Mouse (Mus musculus) hindbrain, embryonic 14.5 days (tissue): Measurements from ENCODE around the gene Fbxl17. TPM values are rescaled to one million over a fixed set of nuclear protein-coding genes. Genes with fewer than 3 reads are reported as not detected.

Experiments
- ATAC-seq: fragments of 200-750 bp; cut with Nextera tagmentation; 2 replicates; pipeline ENCODE4 v1.8.0; 2017; ENCODE audit warnings: moderate number of reproducible peaks, mild to moderate bottlenecking, moderate TSS enrichment, moderate library complexity; ENCODE audit not compliant: low FRiP score
- DNase-seq: peaks from one replicate; pipeline ENCODE4 v3.0.0-alpha.2; 2015; ENCODE audit warnings: low spot score
- H3K27ac ChIP-seq: fragments of 300-500 bp; sonication (generic); 2 replicates; pipeline ENCODE4 v1.5.1; 2014; ENCODE audit warnings: mild to moderate bottlenecking, moderate library complexity
- H3K27me3 ChIP-seq: fragments of 300-500 bp; sonication (generic); 2 replicates; pipeline ENCODE4 v1.6.1; 2014; ENCODE audit warnings: mild to moderate bottlenecking, low read length, mixed read lengths; ENCODE audit not compliant: control insufficient read depth, insufficient read depth
- H3K36me3 ChIP-seq: fragments of 300-500 bp; sonication (generic); replicated peaks from 2 replicates; pipeline ENCODE4 v1.6.1; 2014; ENCODE audit not compliant: control insufficient read depth, insufficient read depth
- H3K4me1 ChIP-seq: fragments of 300-500 bp; sonication (generic); replicated peaks from 2 replicates; pipeline ENCODE4 v1.6.1; 2014; ENCODE audit warnings: antibody characterized with exemption, low read length, mixed read lengths; ENCODE audit not compliant: control insufficient read depth, insufficient read depth
- H3K4me2 ChIP-seq: fragments of 300-500 bp; sonication (generic); replicated peaks from 2 replicates; pipeline ENCODE4 v1.6.1; 2014; ENCODE audit warnings: mild to moderate bottlenecking, moderate library complexity
- H3K4me3 ChIP-seq: fragments of 300-500 bp; sonication (generic); replicated peaks from 2 replicates; pipeline ENCODE4 v1.5.1; 2014; ENCODE audit warnings: mild to moderate bottlenecking, low read length
- H3K9ac ChIP-seq: fragments of 300-500 bp; sonication (generic); 2 replicates; pipeline ENCODE4 v1.6.1; 2014
- H3K9me3 ChIP-seq: fragments of 300-500 bp; sonication (generic); 2 replicates; pipeline ENCODE4 v1.6.1; 2016; ENCODE audit warnings: low read length; ENCODE audit not compliant: control insufficient read depth
- WGBS: fragments of 180-500 bp; shearing (Covaris S2); extraction: QIAGEN DNeasy Blood & Tissue Kit; methylation state at CpG from one replicate; pipeline ENCODE4 v1.1.7; 2014; 5-methylcytosine and 5-hydroxymethylcytosine counted together
- polyA plus RNA-seq: library from polyadenylated mRNA; unstranded; fragments of >200 nt; fragmentation: Nextera tagmentation; extraction: Ambion mirVana; gene quantifications from 2 replicates; pipeline ENCODE4 v1.2.1, GENCODE M21; 2014

Gene Fbxl17
- polyA plus RNA-seq, 1 experiment from 2014 or later: 14.5 TPM

DNA sequence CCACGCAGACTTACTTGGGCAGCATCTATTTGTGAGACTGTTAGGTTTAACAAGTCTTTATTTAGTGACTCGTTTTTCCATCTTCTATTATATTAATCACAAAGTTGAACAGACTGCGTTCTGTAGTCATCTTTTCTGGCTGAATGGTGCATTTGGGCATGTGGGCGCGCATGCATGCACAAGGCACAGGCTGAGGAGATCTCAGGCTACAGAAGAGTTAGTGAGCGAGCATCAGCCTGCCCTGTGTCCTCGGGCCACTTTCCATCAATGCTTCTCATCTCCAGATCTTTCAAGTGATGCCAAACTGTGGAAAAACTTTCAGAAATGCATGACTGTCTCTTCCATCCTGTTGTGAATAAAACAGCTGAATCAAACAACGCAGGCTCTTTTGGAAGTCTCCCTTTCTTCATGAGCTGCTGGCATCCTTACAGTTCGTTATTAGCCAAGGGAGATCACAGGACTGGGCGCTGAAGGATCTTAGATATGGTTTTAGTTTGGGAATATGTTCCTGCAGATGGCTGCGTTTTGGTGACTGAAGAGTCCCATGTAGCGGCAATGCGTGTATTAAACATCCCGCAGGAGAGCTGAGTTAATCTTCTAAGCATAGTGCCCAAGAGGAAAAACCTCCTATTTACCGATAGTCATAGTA is 442.0 kb downstream of the Fbxl17 start:
- no peaks in the 10 kb centered on the region for H3K27me3 ChIP-seq
- no peaks in the 10 kb centered on the region for H3K9me3 ChIP-seq
- H3K4me2 ChIP-seq: no peak overlapping the region
- no peaks in the 10 kb centered on the region for H3K36me3 ChIP-seq
- DNase-seq (no peak), ATAC-seq (no peak)
- peaks cover 4% of the 10 kb centered on the region; the same call in 1 of the 2 replicates for H3K4me1 ChIP-seq
- 81% methylated on average over 15 of the region's 15 CpGs for WGBS
- no peak overlapping the region for H3K9ac ChIP-seq
- H3K4me3 ChIP-seq: no peak overlapping the region
- H3K27ac ChIP-seq: no peak overlapping the region

DNA sequence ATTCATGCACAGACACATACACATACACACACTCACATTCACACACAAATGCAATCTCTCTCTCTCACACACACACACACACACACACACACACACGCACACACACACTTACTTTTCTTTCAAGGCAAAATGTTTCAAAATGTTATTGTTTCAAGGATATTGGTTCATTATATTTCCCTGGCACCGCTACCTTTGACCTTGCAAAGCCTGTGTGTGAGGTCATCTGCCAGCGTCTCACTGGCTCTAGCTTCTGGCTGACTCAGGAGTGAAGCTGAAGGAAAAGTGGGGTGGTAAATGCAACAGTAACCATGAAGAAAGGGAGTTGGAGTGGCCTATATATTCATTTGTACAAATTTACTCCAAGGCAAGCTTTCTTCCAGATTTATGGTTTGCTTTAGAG is 442.8 kb downstream of the Fbxl17 start:
- DNase-seq (no peak), ATAC-seq (no peak)
- 90% methylated on average over 3 of the region's 3 CpGs for WGBS
- H3K4me3 ChIP-seq: no peak overlapping the region
- no peaks in the 10 kb centered on the region for H3K36me3 ChIP-seq
- no peak overlapping the region for H3K4me2 ChIP-seq
- H3K9ac ChIP-seq: no peak overlapping the region
- no peak overlapping the region for H3K27ac ChIP-seq
- H3K4me1 ChIP-seq: peaks cover 4% of the 10 kb centered on the region; the same call in 1 of the 2 replicates
- no peaks in the 10 kb centered on the region for H3K27me3 ChIP-seq
- no peaks in the 10 kb centered on the region for H3K9me3 ChIP-seq

DNA sequence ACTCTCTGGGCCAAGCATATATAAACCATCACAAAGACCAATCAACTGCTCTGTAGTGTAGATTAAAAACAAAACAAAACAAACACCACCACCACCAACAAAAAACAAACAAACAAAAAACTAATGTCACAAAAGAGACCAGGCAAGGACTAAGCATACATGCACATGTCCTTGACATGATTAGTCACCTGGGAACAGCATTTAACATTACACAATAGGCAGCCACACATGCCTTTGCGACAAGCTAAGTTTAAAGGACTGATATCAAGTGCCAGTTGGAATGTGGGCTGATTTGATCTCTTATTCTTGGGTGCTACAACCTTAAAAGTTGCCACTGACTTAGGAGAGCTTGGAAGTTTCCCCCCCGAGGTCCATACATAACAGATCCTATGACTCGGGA is 446.5 kb downstream of the Fbxl17 start:
- H3K4me3 ChIP-seq: no peak overlapping the region
- H3K36me3 ChIP-seq: no peaks in the 10 kb centered on the region
- H3K27ac ChIP-seq: no peak overlapping the region
- 89% methylated on average over 3 of the region's 3 CpGs for WGBS
- H3K9me3 ChIP-seq: no peaks in the 10 kb centered on the region
- H3K4me2 ChIP-seq: no peak overlapping the region
- no peaks in the 10 kb centered on the region for H3K4me1 ChIP-seq
- no peaks in the 10 kb centered on the region for H3K27me3 ChIP-seq
- no peak overlapping the region for H3K9ac ChIP-seq
- ATAC-seq (no peak), DNase-seq (no peak)

DNA sequence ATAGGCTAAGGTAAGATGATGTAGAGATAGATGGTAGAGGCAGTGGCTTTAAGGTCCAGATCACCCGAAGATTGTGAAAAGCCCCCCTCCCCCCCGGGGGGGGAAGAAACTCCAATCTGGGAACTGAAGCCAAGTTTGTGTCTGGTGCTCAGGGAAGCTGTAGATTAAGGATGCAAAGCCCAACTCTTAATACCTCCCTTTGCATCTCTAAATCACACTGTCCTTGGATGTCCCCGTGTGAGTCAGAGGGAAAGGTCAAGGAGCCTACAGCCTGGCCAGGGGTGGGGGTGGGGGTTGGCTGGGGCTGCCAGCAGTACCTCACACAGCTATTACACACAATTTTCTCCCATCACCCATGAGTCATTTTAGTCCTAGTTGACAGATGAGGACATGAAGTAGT is 453.4 kb downstream of the Fbxl17 start:
- H3K9me3 ChIP-seq: peaks cover 1% of the 10 kb centered on the region; the same call in 1 of the 2 replicates
- no peaks in the 10 kb centered on the region for H3K36me3 ChIP-seq
- no peak for DNase-seq
- no peaks in the 10 kb centered on the region for H3K27me3 ChIP-seq
- no peak overlapping the region for H3K4me2 ChIP-seq
- 0 out of 2 replicates have a peak, but pooled peaks cover 7% of the 10 kb centered on the region for H3K4me1 ChIP-seq
- no peak for ATAC-seq
- H3K27ac ChIP-seq: no peak overlapping the region
- no peak overlapping the region for H3K4me3 ChIP-seq
- WGBS: 60% methylated on average over 3 of the region's 3 CpGs
- no peak overlapping the region for H3K9ac ChIP-seq

GRCm38 (mm10) chr17:63045297-63045696 is 454.5 kb downstream of the Fbxl17 start:
- 0 out of 2 replicates have a peak, but pooled peaks cover 7% of the 10 kb centered on the region for H3K4me1 ChIP-seq
- 75% methylated on average over 13 of the region's 13 CpGs for WGBS
- no peak overlapping the region for H3K4me3 ChIP-seq
- H3K36me3 ChIP-seq: no peaks in the 10 kb centered on the region
- H3K4me2 ChIP-seq: no peak overlapping the region
- no peaks in the 10 kb centered on the region for H3K27me3 ChIP-seq
- H3K9me3 ChIP-seq: peaks cover 12% of the 10 kb centered on the region
- DNase-seq: no peak
- ATAC-seq: no peak
- no peak overlapping the region for H3K9ac ChIP-seq
- no peak overlapping the region for H3K27ac ChIP-seq

GRCm38 (mm10) chr17:63043046-63043675 is 456.7 kb downstream of the Fbxl17 start:
- no peaks in the 10 kb centered on the region for H3K36me3 ChIP-seq
- H3K27ac ChIP-seq: no peak overlapping the region
- H3K9me3 ChIP-seq: peaks cover 12% of the 10 kb centered on the region
- DNase-seq (no peak), ATAC-seq (0 out of 2 replicates have a peak, but pooled peaks have one; percentile 46)
- H3K4me2 ChIP-seq: no peak overlapping the region
- no peaks in the 10 kb centered on the region for H3K27me3 ChIP-seq
- no peak overlapping the region for H3K9ac ChIP-seq
- H3K4me3 ChIP-seq: no peak overlapping the region
- H3K4me1 ChIP-seq: 0 out of 2 replicates have a peak, but pooled peaks cover 7% of the 10 kb centered on the region
- WGBS: 75% methylated on average over 9 of the region's 9 CpGs

DNA sequence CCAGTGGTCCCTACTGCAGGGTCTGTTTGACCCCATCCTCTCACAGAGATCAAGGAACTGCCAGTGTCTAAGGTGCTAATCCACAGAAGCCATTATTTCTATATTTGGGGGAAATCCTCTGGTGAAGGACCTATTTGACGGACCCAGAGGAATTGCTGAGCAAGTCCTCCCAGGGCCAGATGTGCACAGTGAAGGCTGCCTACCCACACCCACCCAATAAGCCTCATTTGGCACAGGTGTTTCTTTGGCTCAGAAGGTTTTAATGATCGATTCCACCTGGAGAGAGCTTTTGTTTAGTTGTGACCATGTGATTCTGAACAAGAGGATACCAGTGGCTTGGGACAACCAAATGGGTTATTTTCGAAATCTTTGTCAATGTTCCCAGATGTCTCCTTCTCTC is 462.3 kb downstream of the Fbxl17 start:
- no peak for DNase-seq
- no peak for ATAC-seq
- Histone ChIP-seq H3K9me3 (peaks cover 12% of the 10 kb centered on the region), H3K27me3 (no peaks in the 10 kb centered on the region), H3K4me2 (no peak overlapping the region), H3K27ac (no peak overlapping the region), H3K36me3 (no peaks in the 10 kb centered on the region), H3K9ac (no peak overlapping the region), H3K4me3 (no peak overlapping the region), H3K4me1 (no peaks in the 10 kb centered on the region)
- WGBS: 87% methylated on average over 3 of the region's 3 CpGs

- Histone ChIP-seq H3K36me3 (no peaks in the 10 kb centered on the region), H3K9ac (no peak overlapping the region), H3K4me1 (no peaks in the 10 kb centered on the region), H3K27ac (no peak overlapping the region), H3K27me3 (no peaks in the 10 kb centered on the region), H3K9me3 (no peaks in the 10 kb centered on the region), H3K4me3 (no peak overlapping the region), H3K4me2 (no peak overlapping the region)
- no peak for DNase-seq
- ATAC-seq: no peak
- 94% methylated on average over 5 of the region's 5 CpGs for WGBS
These were observed 466.7 kb downstream of the Fbxl17 start for GRCm38 (mm10) chr17:63033141-63033540.

DNA sequence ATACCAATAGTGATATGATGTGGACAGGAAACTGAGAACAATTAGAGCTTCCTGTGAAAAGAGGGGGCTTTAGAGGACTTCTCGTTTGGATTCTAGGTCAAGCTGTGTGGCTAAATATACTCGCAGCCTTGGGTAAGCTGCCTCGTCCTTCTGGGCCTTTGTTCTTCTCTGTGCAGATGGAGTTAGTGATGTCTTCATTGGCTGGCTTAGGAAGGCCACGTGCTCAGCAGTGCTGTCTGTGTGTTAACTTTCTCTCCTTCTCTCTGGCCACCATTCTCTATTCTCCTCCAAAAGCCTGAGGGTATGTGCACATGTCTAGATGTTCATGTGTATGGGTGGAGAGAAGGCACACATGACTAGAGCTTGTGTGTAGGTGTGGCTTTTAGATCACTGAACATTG is 470.7 kb downstream of the Fbxl17 start:
- Histone ChIP-seq H3K4me3 (no peak overlapping the region), H3K4me2 (no peak overlapping the region), H3K9me3 (no peaks in the 10 kb centered on the region), H3K36me3 (no peaks in the 10 kb centered on the region), H3K27ac (no peak overlapping the region), H3K27me3 (no peaks in the 10 kb centered on the region), H3K4me1 (0 out of 2 replicates have a peak, but pooled peaks cover 3% of the 10 kb centered on the region), H3K9ac (no peak overlapping the region)
- WGBS: 46% methylated on average over 4 of the region's 4 CpGs
- ATAC-seq (no peak), DNase-seq (no peak)
